Mouse (Mus musculus) urinary bladder, postnatal 36 days (tissue): ENCODE results near the gene Tmem220.
"Not testable (repeated sequence)": the region's sequence is repeated elsewhere in the genome, so short reads cannot be mapped to it uniquely, and the experiment has no call there.

Source experiments
- DNase-seq, 2 experiments: peaks; one replicate each; pipeline ENCODE4 v3.0.0; 2022; ENCODE audit warnings: low spot score in 2 of 2, mixed read lengths in 1 of 2

Gene Tmem220

DNA sequence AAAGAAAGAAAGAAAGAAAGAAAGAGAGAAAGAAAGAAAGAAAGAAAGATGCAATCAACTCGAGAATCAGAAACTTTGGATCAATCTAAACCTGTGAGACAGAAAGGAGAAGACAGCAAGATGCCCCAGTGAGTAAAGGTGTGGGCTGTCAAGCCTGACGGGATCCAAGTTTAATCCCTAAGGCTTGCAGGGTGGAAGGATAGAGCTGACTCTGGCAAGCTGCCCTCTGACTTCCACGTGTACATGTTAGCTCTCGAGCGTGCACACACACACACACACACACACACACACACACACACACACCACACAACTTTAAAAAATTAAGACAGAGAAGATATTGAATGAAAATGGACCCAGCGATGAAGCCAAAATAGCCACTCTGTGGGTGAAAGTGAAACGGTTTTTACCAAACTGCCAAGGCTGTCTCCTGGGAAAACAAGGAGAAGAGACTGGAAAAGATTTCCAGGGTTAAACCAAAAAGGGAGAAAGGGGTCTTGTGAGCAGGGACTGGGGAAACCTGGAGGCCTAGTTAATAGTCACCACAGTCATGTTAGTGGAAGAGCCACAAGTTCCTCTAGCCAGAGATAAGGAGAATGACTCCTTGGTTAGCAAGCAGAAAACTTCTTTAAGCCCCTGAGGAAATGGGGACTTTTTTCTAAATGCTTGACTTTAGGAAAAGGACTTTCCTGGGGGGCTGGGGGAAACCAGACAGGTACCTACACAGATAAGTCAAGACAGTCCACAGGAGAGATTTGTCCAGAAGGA, 5.1 kb upstream of the Tmem220 start:
- DNase-seq: no peak

DNA sequence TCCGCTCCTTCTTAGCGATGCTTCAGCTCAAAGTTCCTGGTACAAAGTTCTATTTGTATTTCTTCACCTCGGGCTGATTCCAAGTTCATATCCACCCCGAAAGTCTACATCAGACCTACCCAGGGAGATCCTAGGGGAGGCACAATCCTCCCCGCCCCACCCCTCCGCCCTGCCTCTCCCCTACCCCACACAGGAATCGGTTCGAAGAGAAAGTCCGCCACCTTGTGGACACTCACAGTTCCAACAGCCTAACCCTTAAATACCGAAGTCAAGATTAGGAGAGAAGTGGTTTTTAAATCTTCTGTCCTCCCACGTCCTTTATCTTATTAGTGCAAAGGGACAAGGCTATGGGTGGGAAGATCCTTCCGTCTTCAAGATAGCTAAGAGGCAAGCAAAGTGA, 4.0 kb upstream of the Tmem220 start:
- peak; percentile 61 to 62 for DNase-seq

DNA sequence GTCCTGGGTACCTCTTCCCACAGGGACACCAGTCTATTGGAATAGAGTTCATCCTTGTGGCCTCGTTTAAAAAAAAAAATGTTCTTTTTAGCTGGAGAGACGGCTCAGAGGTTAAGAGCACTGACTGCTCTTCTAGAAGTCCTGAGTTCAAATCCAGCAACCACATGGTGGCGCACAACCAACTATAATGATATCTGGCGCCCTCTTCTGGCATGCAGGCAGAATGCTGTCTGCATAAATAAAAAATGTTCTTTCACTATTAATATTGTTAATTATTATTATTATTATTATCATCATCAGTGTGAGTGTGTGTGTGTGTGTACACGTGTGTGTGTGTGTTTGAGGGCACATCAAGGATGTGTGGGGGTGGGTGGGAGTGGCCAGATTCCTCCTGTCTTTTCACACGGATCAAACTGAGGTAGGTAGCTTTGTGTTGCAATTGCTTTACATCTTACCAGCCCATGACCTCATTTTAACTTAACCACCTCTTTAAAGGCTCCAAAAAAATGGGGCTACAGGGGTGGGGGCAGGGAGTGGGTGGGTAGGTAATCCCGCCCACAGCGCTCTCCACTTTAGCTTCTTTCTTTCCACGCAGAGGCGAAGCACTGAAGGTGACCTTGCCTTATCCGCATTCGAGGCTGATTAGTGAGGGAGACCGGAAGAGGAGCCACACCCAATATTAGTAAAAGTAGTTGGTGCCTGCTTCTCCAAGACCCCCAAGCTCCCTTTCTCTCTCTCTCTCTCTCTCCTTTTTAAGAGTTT, 2.4 kb upstream of the Tmem220 start:
- DNase-seq: no peak

DNA sequence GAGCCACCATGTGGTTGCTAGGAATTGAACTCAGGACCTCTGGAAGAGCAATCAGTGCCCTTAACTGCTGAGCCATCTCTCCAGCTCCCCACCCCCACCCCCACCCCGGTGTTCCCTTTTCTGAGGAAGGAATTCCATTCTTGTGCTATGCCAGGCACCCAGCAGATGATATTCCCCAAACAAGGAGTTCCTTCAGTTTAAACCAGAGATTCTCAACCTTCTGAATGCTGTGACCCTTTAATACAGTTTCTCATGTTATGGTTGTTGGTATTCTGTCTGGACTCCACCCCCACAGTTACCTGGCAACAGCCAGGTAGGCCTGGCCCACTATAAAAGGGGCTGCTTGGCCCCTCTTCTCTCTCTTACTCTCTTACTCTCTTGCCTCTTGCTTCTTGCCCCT, 1.8 kb upstream of the Tmem220 start:
- DNase-seq: not testable (repeated sequence)

DNA sequence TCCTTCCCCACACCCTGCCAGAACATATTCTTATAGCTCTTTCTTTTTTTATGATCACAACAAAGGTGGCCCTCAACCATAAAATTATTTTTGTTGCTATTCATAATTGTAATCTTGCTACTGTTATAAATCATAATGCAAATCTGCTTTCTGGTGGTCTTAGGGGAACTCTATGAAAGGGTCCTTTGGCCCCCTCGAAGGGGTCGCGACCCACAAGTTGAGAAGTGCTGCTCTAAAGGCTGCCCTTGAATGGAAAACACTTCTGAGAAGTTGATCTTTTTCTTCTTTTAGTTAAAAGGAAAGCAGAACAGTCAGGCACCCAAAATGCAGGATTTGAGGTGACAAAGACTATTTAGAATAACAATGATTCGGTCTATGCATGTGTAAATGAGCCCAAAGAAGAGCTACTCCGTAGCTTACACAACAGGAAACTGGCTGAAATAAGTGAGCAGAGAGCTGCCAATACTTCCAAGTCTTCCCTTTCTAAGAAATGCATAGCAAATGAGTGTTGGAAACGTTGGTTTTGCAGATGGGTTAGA, 1.1 kb upstream of the Tmem220 start:
- no peak for DNase-seq

DNA sequence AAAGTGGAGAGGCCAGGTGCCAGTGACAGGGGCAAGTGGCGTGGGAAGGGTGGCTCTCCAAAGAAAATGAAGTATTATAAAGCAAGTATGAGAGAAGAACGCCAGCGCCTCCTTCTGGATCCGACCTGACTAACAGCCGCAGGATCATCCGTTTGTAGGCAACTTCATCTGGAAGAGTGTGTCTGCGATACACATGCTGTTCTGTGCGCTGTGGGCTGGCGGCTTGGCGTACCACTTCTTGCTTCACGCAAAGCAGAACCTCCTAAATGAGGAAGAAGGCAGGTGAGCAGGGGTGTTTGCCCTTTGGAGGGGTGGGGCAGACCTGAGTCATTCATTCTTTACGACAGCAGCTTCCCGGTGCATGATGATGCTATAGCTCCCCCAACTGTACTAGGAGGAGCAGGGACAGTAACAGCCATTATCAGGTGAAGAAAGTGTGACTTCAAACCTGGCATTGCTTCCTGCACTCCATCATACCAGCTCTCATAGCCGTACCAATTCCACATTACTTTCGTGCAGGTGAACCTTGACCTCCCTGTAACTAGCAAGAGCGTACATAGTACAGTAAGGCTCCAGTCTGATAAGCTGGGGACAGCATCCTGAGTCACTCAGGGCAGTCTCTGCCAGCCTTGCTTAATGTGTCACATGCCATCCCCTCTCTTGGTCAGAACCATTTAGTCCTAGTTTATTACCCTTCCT, 6.1 kb downstream of the Tmem220 start:
- DNase-seq: no peak

DNA sequence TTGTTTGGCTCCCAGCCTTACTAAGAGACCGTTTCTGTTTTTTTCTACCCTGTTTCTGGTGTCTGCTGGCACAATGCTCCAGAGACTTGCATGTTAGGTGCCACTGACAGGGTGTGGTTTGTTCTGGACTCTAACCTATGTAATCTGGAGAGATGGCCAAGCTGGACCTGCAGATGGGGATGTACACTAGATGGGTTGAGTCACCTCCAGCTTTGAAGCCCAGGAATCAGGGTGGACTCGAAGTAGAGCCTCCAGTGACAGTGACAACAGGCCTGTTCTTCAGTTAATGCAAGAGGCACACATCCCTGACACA, 6.6 kb downstream of the Tmem220 start:
- no peak for DNase-seq

DNA sequence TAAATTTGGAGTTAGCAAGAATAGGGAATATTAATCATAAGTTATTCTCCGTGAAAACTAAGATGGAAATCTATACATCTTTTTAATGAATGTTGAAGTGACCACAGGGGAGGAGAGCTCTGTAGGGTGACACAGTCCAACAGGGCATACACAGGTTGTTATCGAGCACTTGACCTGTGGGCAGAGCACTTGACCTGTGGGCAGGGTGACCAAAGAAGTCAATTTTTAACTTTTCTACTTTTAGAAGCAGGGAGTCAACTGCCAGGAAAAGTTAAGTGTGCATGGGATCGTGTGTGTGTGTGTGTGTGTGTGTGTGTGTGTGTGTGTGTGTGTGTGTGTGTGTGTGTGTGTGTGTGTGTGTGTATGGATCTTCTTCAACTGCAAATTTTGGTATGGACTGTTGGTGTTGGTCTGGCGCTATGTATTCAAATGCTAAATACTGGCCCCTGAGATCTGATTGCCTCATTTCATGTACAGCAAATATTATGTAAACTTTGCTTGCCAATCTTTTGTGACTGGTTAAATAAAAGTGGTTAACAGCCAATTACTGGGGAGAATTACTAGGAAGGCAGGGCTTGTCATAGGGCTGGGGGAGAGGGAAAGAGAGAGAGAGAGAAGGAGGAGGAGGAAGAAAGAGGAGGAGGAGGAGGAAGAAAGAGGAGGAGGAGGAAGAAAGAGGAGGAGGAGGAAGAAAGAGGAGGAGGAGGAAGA, 10.0 kb downstream of the Tmem220 start:
- no peak for DNase-seq

DNA sequence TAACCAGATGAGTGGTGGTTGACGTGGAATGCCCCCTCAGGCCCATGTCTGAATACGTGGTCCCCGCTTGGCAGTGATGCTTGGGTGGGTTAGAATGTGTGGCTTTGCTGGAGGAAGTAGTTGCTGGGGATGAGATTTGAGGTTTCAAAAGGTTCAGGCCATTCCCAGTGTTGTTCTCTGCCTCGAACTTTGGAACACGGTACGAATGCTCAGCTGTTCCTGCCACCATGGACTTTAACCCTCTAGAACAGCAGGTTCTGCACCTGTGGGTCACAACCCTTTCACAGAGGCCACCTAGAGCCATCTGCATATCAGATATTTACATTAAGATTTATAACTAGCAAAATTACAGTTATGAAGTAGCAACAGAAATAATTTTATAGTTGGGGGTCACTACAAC, 11.3 kb downstream of the Tmem220 start:
- no peak for DNase-seq

DNA sequence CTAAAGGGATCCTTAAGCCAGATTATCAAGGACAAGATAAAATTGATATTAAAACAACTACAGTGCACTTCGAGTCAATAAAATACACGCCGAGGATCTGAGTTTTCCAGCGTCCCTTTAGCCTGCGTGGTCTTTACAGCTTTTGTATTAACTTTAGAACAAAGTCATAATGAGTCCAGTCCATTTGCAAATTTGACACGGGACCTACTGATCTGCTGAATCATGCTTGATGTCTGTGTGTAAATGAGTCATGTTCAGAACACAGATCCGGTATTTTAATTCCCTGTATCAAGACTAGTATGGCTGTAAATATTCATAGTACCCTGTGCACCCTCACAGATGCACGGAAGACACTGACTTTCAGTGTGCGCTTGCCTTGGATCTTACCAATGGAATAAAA, 11.9 kb downstream of the Tmem220 start:
- DNase-seq: no peak

DNA sequence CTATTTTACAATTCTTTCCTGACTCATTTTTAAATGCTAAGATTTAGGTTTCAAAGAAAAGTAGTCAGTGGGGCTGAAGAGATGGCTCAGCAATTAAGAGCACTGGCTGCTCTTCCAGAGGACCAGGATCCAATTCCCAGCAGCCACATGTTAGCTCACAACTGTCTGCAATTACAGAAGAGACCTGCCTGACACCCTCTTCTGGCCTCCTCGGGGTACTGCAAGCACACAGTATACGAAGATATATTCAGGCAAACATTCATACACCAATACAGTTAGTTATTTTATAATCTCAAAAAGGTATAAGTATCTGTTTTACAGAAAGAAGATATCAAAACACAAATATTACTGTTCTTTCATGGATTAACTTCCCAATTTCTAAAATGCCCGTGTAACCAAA, 14.8 kb downstream of the Tmem220 start:
- no peak for DNase-seq

DNA sequence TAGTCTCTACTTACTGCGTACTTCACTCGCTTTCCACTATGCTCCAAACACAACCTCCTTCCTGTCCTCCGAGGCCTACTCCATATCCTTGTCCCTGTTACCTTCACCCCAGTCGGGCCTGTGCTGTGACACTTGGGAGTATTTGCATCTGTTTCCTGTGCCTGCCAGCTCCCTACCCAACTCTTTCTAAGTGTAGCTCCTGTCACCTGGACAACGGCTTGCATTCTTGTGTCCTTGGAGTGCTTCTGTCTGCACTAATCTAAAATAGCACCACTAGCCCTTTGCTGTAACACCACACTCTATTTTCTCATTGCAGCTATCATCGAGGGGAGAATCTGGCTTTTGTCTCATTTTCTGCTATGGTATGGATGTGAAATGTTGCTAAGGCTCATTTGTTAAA, 15.5 kb downstream of the Tmem220 start:
- DNase-seq: no peak

DNA sequence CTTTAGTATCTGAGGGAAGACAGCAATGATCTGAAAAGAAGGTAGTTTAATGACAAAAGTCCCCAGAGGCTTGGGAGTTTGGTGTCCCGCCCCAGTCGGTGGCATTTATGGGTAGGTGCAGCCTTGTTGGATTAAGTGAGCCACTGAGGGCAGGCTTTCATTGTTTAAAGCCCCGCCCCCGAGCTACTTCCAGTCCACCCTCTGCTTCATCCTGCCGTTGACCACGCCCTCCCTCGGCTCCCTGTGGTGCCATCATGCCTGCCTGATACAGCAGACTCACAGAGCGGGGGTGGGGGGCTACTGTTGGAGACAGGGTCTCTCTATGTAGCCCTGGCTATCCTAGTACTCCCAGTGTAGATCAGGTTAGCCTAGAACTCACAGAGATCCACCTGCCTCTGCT, 18.1 kb downstream of the Tmem220 start:
- no peak for DNase-seq

DNA sequence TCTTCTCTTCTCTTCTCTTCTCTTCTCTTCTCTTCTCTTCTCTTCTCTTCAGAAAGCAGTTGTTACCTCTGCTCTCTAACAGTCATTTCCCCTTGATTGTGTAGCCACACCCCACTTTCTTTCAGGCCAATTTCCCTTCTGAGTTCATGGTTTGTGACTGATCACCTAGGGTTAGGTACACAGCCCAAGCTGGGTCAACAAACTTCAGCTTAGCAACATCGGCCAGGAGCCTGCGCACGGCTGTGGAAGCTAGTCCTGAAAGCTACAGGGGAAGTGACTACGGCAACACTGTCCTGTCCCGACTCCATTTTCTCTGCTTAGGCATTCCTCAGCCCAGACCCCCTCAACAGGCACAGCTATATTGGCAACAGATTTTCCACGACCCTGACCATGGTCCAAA, 20.0 kb downstream of the Tmem220 start:
- DNase-seq: peak in 1 of 2 experiments; percentile 21

DNA sequence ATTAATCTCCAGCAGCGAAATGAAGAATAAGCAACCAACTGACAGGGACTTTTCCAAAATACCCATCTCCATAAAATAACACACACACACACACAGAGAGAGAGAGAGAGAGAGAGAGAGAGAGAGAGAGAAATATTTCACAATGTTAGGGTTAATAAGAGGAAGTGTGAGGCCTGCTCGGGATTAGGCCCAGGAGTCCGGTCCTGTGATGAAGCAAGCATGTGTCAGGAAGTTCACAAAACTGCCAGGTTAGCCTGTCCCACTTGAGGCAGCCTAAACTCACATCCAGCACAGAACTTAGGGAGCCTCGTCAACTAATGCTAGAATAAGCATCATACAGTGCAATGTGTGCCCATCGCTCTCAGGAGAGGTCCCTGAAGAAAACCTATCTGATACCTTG, 22.2 kb downstream of the Tmem220 start:
- no peak for DNase-seq

DNA sequence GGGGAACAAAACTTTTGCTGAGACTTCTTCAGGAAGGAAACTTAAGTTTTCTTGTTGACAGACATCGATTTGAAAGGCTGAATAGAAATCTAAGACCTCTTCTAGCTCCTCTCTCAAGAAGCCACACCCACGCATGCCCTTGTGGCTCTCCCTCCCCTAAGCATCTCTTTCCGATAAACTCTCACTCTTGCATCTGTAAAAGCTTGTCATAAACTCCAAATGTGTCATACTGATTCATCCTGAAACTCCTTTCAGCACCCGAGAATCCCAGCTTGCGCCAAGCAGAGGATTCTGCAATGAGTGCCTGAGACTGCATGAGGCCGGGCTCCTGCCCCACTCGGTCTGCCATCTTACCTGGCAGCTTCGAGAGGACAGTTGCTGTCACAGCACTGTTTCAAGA, 23.5 kb downstream of the Tmem220 start:
- DNase-seq: no peak

DNA sequence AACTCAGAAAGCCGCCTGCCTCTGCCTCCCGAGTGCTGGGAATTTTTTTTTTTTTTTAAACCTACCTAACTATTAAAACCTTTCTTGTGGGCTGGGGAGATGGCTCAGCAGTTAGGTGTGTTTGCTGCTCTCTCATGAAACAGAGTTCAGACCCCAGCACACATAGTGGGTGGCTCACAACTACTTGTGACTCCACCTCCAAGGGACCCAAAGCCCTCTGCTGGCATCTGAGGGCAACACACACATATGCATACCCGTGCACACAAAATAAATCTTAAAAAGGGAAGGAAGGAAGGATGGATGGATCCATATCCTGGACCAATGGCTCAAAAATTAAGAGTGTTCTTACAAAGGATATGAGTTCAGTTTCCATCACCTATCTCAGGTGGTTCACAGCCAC, 24.3 kb downstream of the Tmem220 start:
- DNase-seq: no peak

DNA sequence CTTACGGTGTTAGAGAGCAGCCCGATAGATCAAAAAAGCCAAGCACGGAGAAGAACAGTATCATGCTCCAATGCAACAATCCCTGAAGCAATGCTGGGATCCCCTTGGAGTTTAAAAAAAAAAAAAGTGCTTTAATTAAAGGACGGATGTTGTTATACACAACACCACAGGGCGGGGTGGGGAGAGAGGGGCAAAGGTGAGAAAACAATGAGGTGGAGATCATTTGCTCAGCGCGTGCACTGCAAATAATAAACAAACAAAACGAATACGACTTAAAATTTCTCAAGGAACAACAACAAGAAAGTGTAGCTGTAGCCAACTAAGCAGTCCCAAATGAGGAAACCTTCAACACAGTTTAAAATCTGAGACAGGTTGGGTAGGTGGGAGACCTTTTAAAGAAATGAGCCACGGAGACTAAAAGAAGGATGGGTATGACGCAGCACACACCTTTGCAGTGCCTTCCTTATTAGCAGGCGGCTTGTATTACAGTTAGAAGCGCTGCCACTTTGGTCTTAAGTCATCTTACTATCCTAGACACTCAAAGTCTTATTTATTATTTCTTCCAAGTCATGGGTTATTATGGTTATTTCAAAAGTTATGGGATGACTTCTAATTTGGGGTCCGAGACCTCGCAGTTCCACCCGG, 26.8 kb downstream of the Tmem220 start:
- DNase-seq: no peak

DNA sequence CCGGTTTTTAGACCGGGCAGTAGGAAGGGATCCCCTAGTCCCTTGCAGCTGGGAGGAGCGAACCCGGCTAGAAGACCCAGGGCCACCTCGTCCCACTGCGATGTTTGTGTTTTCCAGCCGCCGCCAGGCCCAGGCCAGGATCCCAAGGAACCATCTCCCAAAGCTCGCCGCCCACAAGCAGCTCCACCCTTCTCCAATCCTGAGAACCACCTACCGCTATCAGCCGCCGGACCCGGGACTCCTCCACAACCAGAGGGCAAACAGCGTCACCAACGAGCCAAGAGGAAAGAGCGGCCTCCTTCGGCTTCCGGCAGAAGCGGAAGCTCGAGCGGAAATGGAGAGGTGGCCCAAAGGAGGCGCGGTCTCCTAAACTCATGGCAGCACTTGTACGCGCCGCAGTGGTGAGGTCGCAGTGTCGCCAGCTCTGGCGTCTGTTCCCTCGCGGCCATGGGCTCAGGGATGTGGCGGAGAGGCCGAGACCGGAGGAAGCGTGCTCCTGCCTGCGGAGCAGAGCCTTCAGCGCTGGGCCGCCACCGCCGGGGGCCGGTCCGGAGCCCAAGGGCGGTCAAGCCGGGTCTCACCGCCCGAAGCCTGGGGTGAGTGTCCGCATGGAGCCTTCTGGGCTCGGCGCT, 27.5 kb downstream of the Tmem220 start, which contains the start of the genes Adprm and Sco1:
Gene Adprm, minus strand, starts transcription at position 274 of the 632 bp plus-strand sequence.
Gene Sco1, plus strand, starts transcription at position 350 of the 632 bp plus-strand sequence.
- DNase-seq: peak; percentile 86 to 91

DNA sequence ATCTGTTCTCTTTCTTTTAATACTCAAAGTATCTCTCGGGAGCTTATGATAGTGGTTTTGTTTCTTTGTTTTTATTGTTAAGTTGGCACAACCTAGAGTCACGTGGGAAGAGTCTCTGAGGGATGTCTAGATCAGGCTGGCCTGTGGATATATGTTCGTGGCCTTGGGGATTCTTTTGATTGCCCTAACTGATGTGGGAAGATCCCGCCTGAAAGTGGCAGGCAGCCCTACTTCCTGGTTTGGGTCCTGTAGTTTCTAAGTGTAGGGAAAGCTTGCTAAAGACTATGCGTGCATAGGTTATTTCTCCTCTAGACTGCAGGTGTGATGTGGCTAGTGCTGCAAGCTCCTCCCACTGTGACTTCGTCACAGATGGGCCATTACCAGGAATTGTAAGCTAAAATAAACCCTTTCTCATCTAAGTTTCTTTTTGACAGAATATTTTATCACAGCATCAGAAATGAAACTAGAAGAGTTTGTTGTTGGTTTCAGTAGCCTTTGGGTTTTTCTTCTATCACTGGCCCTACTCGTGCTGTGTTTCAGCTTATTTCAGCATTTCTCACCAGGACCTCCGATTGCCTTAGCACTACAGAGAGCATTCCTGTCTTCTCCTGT, 29.9 kb downstream of the Tmem220 start:
- no peak for DNase-seq
